Mouse (Mus musculus) CH12.LX (cell line): Measurements from ENCODE around the gene Zbtb48. TPM values are rescaled to one million over a fixed set of nuclear protein-coding genes. Genes with fewer than 3 reads are reported as not detected.

ENCODE experiments used
- DNase-seq: peaks from one replicate; pipeline ENCODE4 v3.0.0-alpha.2; 2013; ENCODE audit errors: extremely low read depth
- H3K27ac ChIP-seq: 2 replicates; pipeline ENCODE4 v1.5.1; 2012; ENCODE audit warnings: low read depth, mild to moderate bottlenecking, control low read depth, moderate library complexity; ENCODE audit not compliant: insufficient read depth
- H3K27me3 ChIP-seq: replicated peaks from 2 replicates; pipeline ENCODE3; 2012; ENCODE audit warnings: inconsistent platforms
- H3K36me3 ChIP-seq, 2 experiments: replicated peaks in 1 of 2; 2 replicates each; pipeline versions ENCODE3 to v1.6.1; 2012; ENCODE audit warnings: inconsistent platforms in 1 of 2, low read length in 1 of 2, mild to moderate bottlenecking in 1 of 2, mixed read lengths in 1 of 2, moderate library complexity in 1 of 2; ENCODE audit not compliant: control insufficient read depth in 1 of 2, insufficient read depth in 1 of 2
- H3K4me1 ChIP-seq, 2 experiments: 2 replicates each; pipeline ENCODE4 v1.6.1; 2012; ENCODE audit warnings: inconsistent platforms in 1 of 2, moderate library complexity in 1 of 2; ENCODE audit not compliant: insufficient read depth in 2 of 2, control insufficient read depth in 1 of 2
- H3K4me2 ChIP-seq: 2 replicates; pipeline ENCODE4 v1.6.1; 2012; ENCODE audit warnings: low read depth, mild to moderate bottlenecking, control low read depth; ENCODE audit not compliant: poor library complexity, insufficient read depth, severe bottlenecking
- H3K4me3 ChIP-seq, 3 experiments: fragments of 150-350 bp in 1 of 3; sonication (generic) in 1 of 3; replicated peaks in 1 of 3; 2 replicates each; pipeline versions ENCODE3 to v1.5.1; 2011 to 2012; ENCODE audit warnings: low read depth in 2 of 3, low read length in 2 of 3, mild to moderate bottlenecking in 2 of 3, moderate library complexity in 2 of 3, control low read depth in 1 of 3, improper control_type of control experiment in 1 of 3, inconsistent platforms in 1 of 3, mixed read lengths in 1 of 3; ENCODE audit not compliant: poor library complexity in 1 of 3
- H3K79me2 ChIP-seq: replicated peaks from 2 replicates; pipeline ENCODE4 v1.6.1; 2012; ENCODE audit warnings: mild to moderate bottlenecking, moderate library complexity; ENCODE audit not compliant: control insufficient read depth, poor library complexity, insufficient read depth, severe bottlenecking; ENCODE audit errors: extremely low read depth
- H3K9ac ChIP-seq: 2 replicates; pipeline ENCODE4 v1.6.1; 2012; ENCODE audit warnings: low read depth, mild to moderate bottlenecking, control low read depth, moderate library complexity; ENCODE audit not compliant: insufficient read depth
- H3K9me3 ChIP-seq: replicated peaks from 2 replicates; pipeline ENCODE3; 2012; ENCODE audit warnings: low read length, inconsistent platforms, mixed read lengths
- CTCF ChIP-seq, 2 experiments: IDR thresholded peaks in 1 of 2; conservative IDR thresholded peaks in 1 of 2; 2 replicates each; pipeline ENCODE4 v1.5.1; 2011 to 2012; ENCODE audit warnings: low read depth in 2 of 2, low read length in 2 of 2, improper control_type of control experiment in 1 of 2, inconsistent platforms in 1 of 2, mild to moderate bottlenecking in 1 of 2, moderate library complexity in 1 of 2
- POLR2A ChIP-seq: IDR thresholded peaks from 2 replicates; pipeline ENCODE4 v1.6.1; 2011; ENCODE audit warnings: low read depth, mild to moderate bottlenecking, improper control_type of control experiment, low read length
- ZNF384 ChIP-seq: IDR thresholded peaks from 2 replicates; pipeline ENCODE4 v1.6.1; 2012; ENCODE audit warnings: low read depth, low read length, improper control_type of control experiment, inconsistent platforms
- dilution Hi-C: fragments of 300-500 bp; cut with MboI; formaldehyde crosslinking; loops from 2 replicates; pipeline ENCODE4 v1.14.3; 2020; ENCODE audit warnings: low sequenced_read_pairs; ENCODE audit not compliant: extremely low pct_unique_long_range_greater_than_20kb, extremely low pct_ligation_motif_present
- in situ Hi-C: fragments of 300-500 bp; cut with MboI; formaldehyde crosslinking; loops from 3 replicates; pipeline ENCODE4 v1.14.3; 2019; ENCODE audit warnings: low sequenced_read_pairs, low pct_ligation_motif_present, low pct_unique_long_range_greater_than_20kb, mixed read lengths
- polyA plus RNA-seq: library from polyadenylated mRNA; unstranded; fragments of >175 nt; gene quantifications from 2 replicates; pipeline ENCODE4 v1.2.1, GENCODE M21; 2012; ENCODE audit warnings: low read depth; ENCODE audit not compliant: insufficient read length
- total RNA-seq, 2 experiments: library from RNA; depleted of rRNA; stranded (reverse); fragments of 300-350 nt in 1 of 2; fragments of >200 nt in 1 of 2; gene quantifications; 2 replicates each; pipeline ENCODE4 v1.2.3; 2012 to 2014

Gene Zbtb48
- total and polyA plus RNA-seq, 3 experiments, result 7.4 to 13.6 (median 10.5) TPM

DNA sequence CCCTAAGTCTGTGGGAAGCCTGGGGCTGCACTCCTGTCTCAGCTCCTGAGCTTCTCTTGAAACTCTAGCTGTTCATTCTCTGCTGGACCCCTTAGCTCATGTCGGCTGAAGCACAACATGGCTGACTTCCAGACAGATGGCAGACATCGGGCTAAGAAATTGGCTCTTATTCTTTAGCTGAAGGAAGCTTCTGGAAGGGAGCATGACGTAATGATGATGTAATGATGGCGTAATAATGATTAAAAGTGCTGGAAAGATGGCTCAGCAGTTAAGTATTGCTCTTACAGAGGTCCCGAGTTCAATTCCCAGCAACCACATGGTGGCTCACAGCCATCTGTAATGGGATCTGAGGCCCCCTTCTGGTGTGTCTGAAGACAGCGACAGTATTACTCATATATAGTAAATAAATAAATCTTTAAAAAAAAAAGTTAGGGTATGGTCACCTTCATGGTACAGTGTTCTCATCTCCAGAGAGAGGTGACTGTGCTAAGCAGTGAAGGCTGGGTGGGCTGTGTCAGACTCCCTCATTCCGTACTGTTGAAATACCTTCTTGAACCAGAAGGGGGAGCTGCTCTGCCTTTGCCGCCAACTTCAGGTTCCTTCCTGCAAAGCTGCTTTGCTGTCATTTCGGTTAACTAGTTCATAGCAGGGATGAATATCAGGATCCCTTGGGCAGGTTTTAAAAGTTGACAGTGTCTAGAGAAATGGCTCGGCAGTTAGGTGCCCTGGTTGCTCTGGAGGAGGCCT is 55.1 kb downstream of the Zbtb48 start:
- DNase-seq, result peak; percentile 42
- Histone ChIP-seq H3K36me3 (peaks cover 74 to 91% of the 10 kb centered on the region in 2 experiments), H3K9ac (no peak overlapping the region), H3K4me2 (no peak overlapping the region), H3K4me3 (no peak overlapping the region), H3K27me3 (no peaks in the 10 kb centered on the region), H3K79me2 (no peaks in the 10 kb centered on the region), H3K4me1 (no peaks in the 10 kb centered on the region), H3K27ac (no peak overlapping the region), H3K9me3 (peaks cover 5% of the 10 kb centered on the region)
- in situ Hi-C loops (no loop called here), dilution Hi-C loops (no loop called here)
- no peak for TF ChIP-seq ZNF384
- TF ChIP-seq POLR2A, result no peak
- peak; percentile 58 to 72 for TF ChIP-seq CTCF (conservative IDR thresholded peaks at IDR 0.05 in 1 of 2, IDR thresholded peaks at IDR 0.05 in 1 of 2; ENCODE audit: low read depth in 2 of 2, low read length in 2 of 2)

Other genes with a start within 250 kb of the Zbtb48 start
- gene Camta1, start 165.8 kb downstream of the Zbtb48 start, total RNA-seq (2012; rRNA removed), result 9.8 and 9.9 TPM in 2 replicates
- 15.3 and 21.3 TPM in 2 replicates for gene Camta1, start 165.8 kb downstream of the Zbtb48 start, total RNA-seq (2014; rRNA removed)
- gene Camta1, start 165.8 kb downstream of the Zbtb48 start, polyA plus RNA-seq, result 27.2 and 32.5 TPM in 2 replicates
- gene Dnajc11, start 94.0 kb downstream of the Zbtb48 start, total RNA-seq (2012; rRNA removed), result 63.5 and 81.2 TPM in 2 replicates
- 73.7 and 75.6 TPM in 2 replicates for gene Dnajc11, start 94.0 kb downstream of the Zbtb48 start, total RNA-seq (2014; rRNA removed)
- gene Dnajc11, start 94.0 kb downstream of the Zbtb48 start, polyA plus RNA-seq, result 102 and 133 TPM in 2 replicates
- gene Thap3, start 38.7 kb downstream of the Zbtb48 start, total RNA-seq (2012; rRNA removed), result 20.0 and 27.6 TPM in 2 replicates
- 10.1 and 12.8 TPM in 2 replicates for gene Thap3, start 38.7 kb downstream of the Zbtb48 start, total RNA-seq (2014; rRNA removed)
- gene Thap3, start 38.7 kb downstream of the Zbtb48 start, polyA plus RNA-seq, result 11.0 and 11.7 TPM in 2 replicates
- 4.9 and 5.0 TPM in 2 replicates for gene Phf13, start 31.4 kb downstream of the Zbtb48 start, total RNA-seq (2012; rRNA removed)
- 1.9 and 2.1 TPM in 2 replicates for gene Phf13, start 31.4 kb downstream of the Zbtb48 start, total RNA-seq (2014; rRNA removed)
- 3.9 and 4.9 TPM in 2 replicates for gene Phf13, start 31.4 kb downstream of the Zbtb48 start, polyA plus RNA-seq
- 7.1 and 9.5 TPM in 2 replicates for gene Klhl21, start 18.9 kb downstream of the Zbtb48 start, total RNA-seq (2012; rRNA removed)
- gene Klhl21, start 18.9 kb downstream of the Zbtb48 start, total RNA-seq (2014; rRNA removed), result 4.4 and 4.9 TPM in 2 replicates
- gene Klhl21, start 18.9 kb downstream of the Zbtb48 start, polyA plus RNA-seq, result 9.1 and 9.4 TPM in 2 replicates
- 0.13 and 0.21 TPM in 2 replicates for gene Tas1r1, start 10.9 kb upstream of the Zbtb48 start, total RNA-seq (2012; rRNA removed)
- gene Tas1r1, start 10.9 kb upstream of the Zbtb48 start, total RNA-seq (2014; rRNA removed), result not detected in 2 replicates
- not detected in 2 replicates for gene Tas1r1, start 10.9 kb upstream of the Zbtb48 start, polyA plus RNA-seq
- 44.8 and 53.6 TPM in 2 replicates for gene Nol9, start 11.7 kb upstream of the Zbtb48 start, total RNA-seq (2012; rRNA removed)
- 44.7 and 47.2 TPM in 2 replicates for gene Nol9, start 11.7 kb upstream of the Zbtb48 start, total RNA-seq (2014; rRNA removed)
- 54.3 and 60.5 TPM in 2 replicates for gene Nol9, start 11.7 kb upstream of the Zbtb48 start, polyA plus RNA-seq
- 1.6 and 2.1 TPM in 2 replicates for gene Plekhg5, start 44.8 kb upstream of the Zbtb48 start, total RNA-seq (2012; rRNA removed)
- gene Plekhg5, start 44.8 kb upstream of the Zbtb48 start, total RNA-seq (2014; rRNA removed), result 0.05 and 0.09 TPM in 2 replicates
- 0.82 and 1.1 TPM in 2 replicates for gene Plekhg5, start 44.8 kb upstream of the Zbtb48 start, polyA plus RNA-seq
- gene Tnfrsf25, start 88.3 kb upstream of the Zbtb48 start, total RNA-seq (2012; rRNA removed), result 0.38 and 1.5 TPM in 2 replicates
- not detected in 2 replicates for gene Tnfrsf25, start 88.3 kb upstream of the Zbtb48 start, total RNA-seq (2014; rRNA removed)
- not detected in 2 replicates for gene Tnfrsf25, start 88.3 kb upstream of the Zbtb48 start, polyA plus RNA-seq
- gene Espn, start 124.7 kb upstream of the Zbtb48 start, total RNA-seq (2012; rRNA removed), result 0.04 and 0.25 TPM in 2 replicates
- not detected in 2 replicates for gene Espn, start 124.7 kb upstream of the Zbtb48 start, total RNA-seq (2014; rRNA removed)
- 0.08 TPM in 1 of 2 replicates, not detected in the other for gene Espn, start 124.7 kb upstream of the Zbtb48 start, polyA plus RNA-seq
- not detected in 2 replicates for gene Hes2, start 131.2 kb upstream of the Zbtb48 start, total RNA-seq (2012; rRNA removed)
- not detected in 2 replicates for gene Hes2, start 131.2 kb upstream of the Zbtb48 start, total RNA-seq (2014; rRNA removed)
- gene Hes2, start 131.2 kb upstream of the Zbtb48 start, polyA plus RNA-seq, result not detected in 2 replicates
- gene Acot7, start 150.5 kb upstream of the Zbtb48 start, total RNA-seq (2012; rRNA removed), result 55.1 and 61.6 TPM in 2 replicates
- 29.0 TPM in 2 replicates for gene Acot7, start 150.5 kb upstream of the Zbtb48 start, total RNA-seq (2014; rRNA removed)
- 71.1 and 83.3 TPM in 2 replicates for gene Acot7, start 150.5 kb upstream of the Zbtb48 start, polyA plus RNA-seq
- gene Gpr153, start 246.6 kb upstream of the Zbtb48 start, total RNA-seq (2012; rRNA removed), result 0.21 and 0.30 TPM in 2 replicates
- gene Gpr153, start 246.6 kb upstream of the Zbtb48 start, total RNA-seq (2014; rRNA removed), result 0.61 and 0.70 TPM in 2 replicates
- 1.4 and 1.8 TPM in 2 replicates for gene Gpr153, start 246.6 kb upstream of the Zbtb48 start, polyA plus RNA-seq